Mouse (Mus musculus) MEL (cell line): ENCODE data around the gene Ttll11. TPM values are rescaled to one million over a fixed set of nuclear protein-coding genes. Genes with fewer than 3 reads are reported as not detected.

Experiments
- DNase-seq: peaks from one replicate; pipeline ENCODE4 v3.0.0; 2011; ENCODE audit warnings: low read depth, low spot score
- H3K27ac ChIP-seq: 2 replicates; pipeline ENCODE4 v1.5.1; 2012; ENCODE audit warnings: low read depth, mild to moderate bottlenecking, control low read depth, low read length, moderate library complexity; ENCODE audit not compliant: control insufficient read depth
- H3K27me3 ChIP-seq, 2 experiments: fragments of 150-350 bp in 1 of 2; sonication (generic) in 1 of 2; 2 replicates each; pipeline ENCODE4 v1.6.1; 2012; ENCODE audit warnings: low read length in 2 of 2, mild to moderate bottlenecking in 2 of 2, improper control_type of control experiment in 1 of 2, moderate library complexity in 1 of 2; ENCODE audit not compliant: insufficient read depth in 2 of 2, control insufficient read depth in 1 of 2
- H3K36me3 ChIP-seq, 2 experiments: 2 replicates each; pipeline ENCODE4 v1.6.1; 2012 to 2014; ENCODE audit warnings: low read length in 2 of 2, improper control_type of control experiment in 1 of 2, inconsistent platforms in 1 of 2, mild to moderate bottlenecking in 1 of 2; ENCODE audit not compliant: insufficient read depth in 2 of 2, control insufficient read depth in 1 of 2
- H3K4me1 ChIP-seq, 2 experiments: fragments of 150-350 bp in 1 of 2; sonication (generic) in 1 of 2; 2 replicates each; pipeline ENCODE4 v1.6.1; 2012; ENCODE audit warnings: low read length in 2 of 2, improper control_type of control experiment in 1 of 2, mild to moderate bottlenecking in 1 of 2; ENCODE audit not compliant: insufficient read depth in 2 of 2, control insufficient read depth in 1 of 2
- H3K4me3 ChIP-seq, 2 experiments: fragments of 150-350 bp in 1 of 2; sonication (generic) in 1 of 2; 2 replicates each; pipeline ENCODE4 v1.5.1; 2012; ENCODE audit warnings: low read depth in 2 of 2, low read length in 2 of 2, mild to moderate bottlenecking in 2 of 2, moderate library complexity in 2 of 2, control low read depth in 1 of 2, improper control_type of control experiment in 1 of 2; ENCODE audit not compliant: control insufficient read depth in 1 of 2, insufficient read depth in 1 of 2
- H3K79me2 ChIP-seq: 2 replicates; pipeline ENCODE4 v1.6.1; 2012; ENCODE audit warnings: mild to moderate bottlenecking, low read length, moderate library complexity; ENCODE audit not compliant: control insufficient read depth, poor library complexity, insufficient read depth
- H3K9ac ChIP-seq: 2 replicates; pipeline ENCODE4 v1.6.1; 2012; ENCODE audit warnings: low read depth, mild to moderate bottlenecking, control low read depth, low read length, moderate library complexity; ENCODE audit not compliant: control insufficient read depth, poor library complexity, severe bottlenecking
- H3K9me3 ChIP-seq: fragments of 150-350 bp; sonication (generic); replicated peaks from 2 replicates; pipeline ENCODE4 v1.6.1; 2012; ENCODE audit warnings: mild to moderate bottlenecking, low read length, improper control_type of control experiment, moderate library complexity; ENCODE audit not compliant: insufficient read depth
- BHLHE40 ChIP-seq: IDR thresholded peaks from 2 replicates; pipeline ENCODE4 v1.6.1; 2012; ENCODE audit warnings: low read depth, mild to moderate bottlenecking, inconsistent platforms, low read length, improper control_type of control experiment, borderline replicate concordance
- CHD1 ChIP-seq: IDR thresholded peaks from 2 replicates; pipeline ENCODE4 v1.6.1; 2012; ENCODE audit warnings: low read depth, mild to moderate bottlenecking, inconsistent platforms, low read length, improper control_type of control experiment
- E2F4 ChIP-seq: IDR thresholded peaks from 2 replicates; pipeline ENCODE4 v1.6.1; 2011; ENCODE audit warnings: low read depth, low read length, improper control_type of control experiment, borderline replicate concordance
- EP300 ChIP-seq, 2 experiments: IDR thresholded peaks; 2 replicates each; pipeline ENCODE4 v1.6.1; 2011; ENCODE audit warnings: improper control_type of control experiment in 2 of 2, low read length in 2 of 2, low read depth in 1 of 2, mild to moderate bottlenecking in 1 of 2
- ETS1 ChIP-seq: IDR thresholded peaks from 2 replicates; pipeline ENCODE4 v1.6.1; 2012; ENCODE audit warnings: low read depth, mild to moderate bottlenecking, inconsistent platforms, low read length, improper control_type of control experiment, moderate library complexity
- GATA1 ChIP-seq: IDR thresholded peaks from 2 replicates; pipeline ENCODE4 v1.6.1; 2011; ENCODE audit warnings: low read depth, low read length, improper control_type of control experiment
- HCFC1 ChIP-seq: IDR thresholded peaks from 2 replicates; pipeline ENCODE4 v1.6.1; 2012; ENCODE audit warnings: low read depth, mild to moderate bottlenecking, inconsistent platforms, low read length, improper control_type of control experiment, moderate library complexity
- KAT2A ChIP-seq: conservative IDR thresholded peaks from 2 replicates; pipeline ENCODE4 v1.6.1; 2012; ENCODE audit warnings: low read depth, low read length, improper control_type of control experiment, inconsistent platforms
- MAFK ChIP-seq: IDR thresholded peaks from 2 replicates; pipeline ENCODE4 v1.6.1; 2011; ENCODE audit warnings: low read depth, mild to moderate bottlenecking, low read length, improper control_type of control experiment, borderline replicate concordance
- MXI1 ChIP-seq: IDR thresholded peaks from 2 replicates; pipeline ENCODE4 v1.6.1; 2011; ENCODE audit warnings: mild to moderate bottlenecking, low read depth, low read length, improper control_type of control experiment
- NELFE ChIP-seq: IDR thresholded peaks from 2 replicates; pipeline ENCODE4 v1.6.1; 2011; ENCODE audit warnings: low read depth, low read length, improper control_type of control experiment
- NRF1 ChIP-seq: IDR thresholded peaks from 2 replicates; pipeline ENCODE4 v1.6.1; 2014; ENCODE audit warnings: low read depth, mild to moderate bottlenecking, inconsistent platforms, low read length, improper control_type of control experiment, moderate library complexity; ENCODE audit not compliant: poor library complexity, insufficient read depth, severe bottlenecking
- POLR2AphosphoS2 ChIP-seq: IDR thresholded peaks from 2 replicates; pipeline ENCODE4 v1.6.1; 2011; ENCODE audit warnings: low read length, improper control_type of control experiment
- RAD21 ChIP-seq: IDR thresholded peaks from 2 replicates; pipeline ENCODE4 v1.6.1; 2011; ENCODE audit warnings: mild to moderate bottlenecking, low read depth, low read length, improper control_type of control experiment
- RCOR1 ChIP-seq: IDR thresholded peaks from 2 replicates; pipeline ENCODE4 v1.6.1; 2012; ENCODE audit warnings: low read depth, mild to moderate bottlenecking, inconsistent platforms, low read length, improper control_type of control experiment
- SIN3A ChIP-seq: IDR thresholded peaks from 2 replicates; pipeline ENCODE4 v1.6.1; 2012; ENCODE audit warnings: low read length, improper control_type of control experiment, inconsistent platforms
- TAL1 ChIP-seq: IDR thresholded peaks from 2 replicates; pipeline ENCODE4 v1.6.1; 2012; ENCODE audit warnings: mild to moderate bottlenecking, inconsistent platforms, low read length, moderate library complexity, mixed read lengths
- TCF12 ChIP-seq: IDR thresholded peaks from 2 replicates; pipeline ENCODE4 v1.6.1; 2014; ENCODE audit warnings: low read depth, mild to moderate bottlenecking, inconsistent platforms, low read length, improper control_type of control experiment, moderate library complexity
- UBTF ChIP-seq: IDR thresholded peaks from 2 replicates; pipeline ENCODE4 v1.6.1; 2012; ENCODE audit warnings: low read depth, mild to moderate bottlenecking, inconsistent platforms, low read length, improper control_type of control experiment, moderate library complexity, borderline replicate concordance; ENCODE audit not compliant: insufficient read depth
- ZKSCAN1 ChIP-seq: IDR thresholded peaks from 2 replicates; pipeline ENCODE4 v1.6.1; 2012; ENCODE audit warnings: low read depth, mild to moderate bottlenecking, inconsistent platforms, low read length, improper control_type of control experiment, moderate library complexity
- ZMIZ1 ChIP-seq: IDR thresholded peaks from 2 replicates; pipeline ENCODE4 v1.6.1; 2012; ENCODE audit warnings: low read depth, mild to moderate bottlenecking, inconsistent platforms, low read length, improper control_type of control experiment, moderate library complexity
- ZNF384 ChIP-seq: IDR thresholded peaks from 2 replicates; pipeline ENCODE4 v1.6.1; 2012; ENCODE audit warnings: low read depth, mild to moderate bottlenecking, inconsistent platforms, low read length, improper control_type of control experiment
- polyA plus RNA-seq, 2 experiments: library from polyadenylated mRNA; stranded (reverse) in 1 of 2; unstranded in 1 of 2; fragments of >175 nt in 1 of 2; fragments of >200 nt in 1 of 2; gene quantifications; 2 replicates each; pipeline versions ENCODE4 v1.2.1 to v1.2.4; 2012; ENCODE audit warnings: low replicate concordance in 2 of 2, low read depth in 1 of 2; ENCODE audit not compliant: insufficient read length in 2 of 2, insufficient read depth in 1 of 2, missing spikeins in 1 of 2
- total RNA-seq: library from RNA; depleted of rRNA; stranded (reverse); fragments of 300-350 nt; gene quantifications from 2 replicates; pipeline ENCODE4 v1.2.3, GENCODE M21; 2012

The Ttll11 gene
- total and polyA plus RNA-seq, 3 experiments, result 1.2 to 2.5 TPM; not detected in 1

GRCm38 (mm10) chr2:35838751-35839479, 140.8 kb downstream of the Ttll11 start:
- no peak for TF ChIP-seq SIN3A
- peak; percentile 76; the same call in 1 of the 2 replicates for TF ChIP-seq TCF12
- no peak for TF ChIP-seq KAT2A
- TF ChIP-seq EP300 (IDR thresholded peaks at IDR 0.05; ENCODE audit: low read depth in 1 of 2, low read length in 2 of 2), result peak in 1 of 2 experiments; percentile 36; a peak in 1 of 4 replicates
- no peak for TF ChIP-seq GATA1
- peak; percentile 14; the same call in 1 of the 2 replicates for TF ChIP-seq TAL1
- H3K9ac ChIP-seq, result no peak overlapping the region
- no peaks in the 10 kb centered on the region for H3K79me2 ChIP-seq
- no peaks in the 10 kb centered on the region for H3K27me3 ChIP-seq
- no peak overlapping the region for H3K27ac ChIP-seq
- DNase-seq, result no peak
- H3K9me3 ChIP-seq, result no peaks in the 10 kb centered on the region
- peaks cover 8 to 25% of the 10 kb centered on the region in 2 experiments; a peak in 3 of 4 replicates for H3K4me1 ChIP-seq
- no peak overlapping the region for H3K4me3 ChIP-seq
- H3K36me3 ChIP-seq, result peaks cover 0 to 13% of the 10 kb centered on the region in 2 experiments; a peak in 2 of 4 replicates

GRCm38 (mm10) chr2:35834198-35834913, 145.4 kb downstream of the Ttll11 start:
- Histone ChIP-seq H3K4me3 (no peak overlapping the region), H3K36me3 (peaks cover 0 to 38% of the 10 kb centered on the region in 2 experiments; a peak in 2 of 4 replicates), H3K9ac (no peak overlapping the region), H3K9me3 (no peaks in the 10 kb centered on the region), H3K27me3 (no peaks in the 10 kb centered on the region), H3K27ac (peak overlapping the region; percentile 100), H3K79me2 (no peaks in the 10 kb centered on the region; the same call in 1 of the 2 replicates), H3K4me1 (peaks cover 25 to 42% of the 10 kb centered on the region in 2 experiments)
- no peak for DNase-seq
- no peak for TF ChIP-seq MAFK
- TF ChIP-seq GATA1, result no peak
- no peak for TF ChIP-seq NELFE
- TF ChIP-seq TAL1, result no peak
- TF ChIP-seq ETS1, result 0 out of 2 replicates have a peak, but pooled peaks have one; percentile 22
- no peak for TF ChIP-seq ZKSCAN1

GRCm38 (mm10) chr2:35833546-35833945, 146.2 kb downstream of the Ttll11 start:
- no peaks in the 10 kb centered on the region; the same call in 1 of the 2 replicates for H3K79me2 ChIP-seq
- peaks cover 25 to 50% of the 10 kb centered on the region in 2 experiments for H3K4me1 ChIP-seq
- peak overlapping the region; percentile 84 for H3K9ac ChIP-seq
- peaks cover 0 to 46% of the 10 kb centered on the region in 2 experiments; a peak in 2 of 4 replicates for H3K36me3 ChIP-seq
- H3K27ac ChIP-seq, result peak overlapping the region; percentile 100
- peak; percentile 64 for DNase-seq
- H3K27me3 ChIP-seq, result no peaks in the 10 kb centered on the region
- no peaks in the 10 kb centered on the region for H3K9me3 ChIP-seq
- H3K4me3 ChIP-seq, result peak overlapping the region; percentile 14 to 49
- TF ChIP-seq MAFK (no peak), NRF1 (no peak), ZNF384 (no peak), ZMIZ1 (no peak), RAD21 (no peak), BHLHE40 (no peak), CHD1 (no peak), HCFC1 (no peak), UBTF (no peak), MXI1 (no peak), POLR2AphosphoS2 (no peak), ZKSCAN1 (no peak), E2F4 (no peak), NELFE (no peak), RCOR1 (no peak), KAT2A (no peak), TAL1 (no peak)
